Mouse (Mus musculus) midbrain, embryonic 14.5 days (tissue): ENCODE results near the gene Pum1. TPM values are rescaled to one million over a fixed set of nuclear protein-coding genes. Genes with fewer than 3 reads are reported as not detected.
"Not testable (repeated sequence)": the region's sequence is repeated elsewhere in the genome, so short reads cannot be mapped to it uniquely, and the experiment has no call there.

ENCODE experiments used
- ATAC-seq: fragments of 200-750 bp; cut with Nextera tagmentation; 2 replicates; pipeline ENCODE4 v1.8.0; 2017; ENCODE audit warnings: moderate number of reproducible peaks, moderate library complexity; ENCODE audit not compliant: low FRiP score, low TSS enrichment
- DNase-seq: peaks from one replicate; pipeline ENCODE4 v3.0.0-alpha.2; 2015
- H3K27ac ChIP-seq: fragments of 300-500 bp; sonication (generic); replicated peaks from 2 replicates; pipeline ENCODE4 v1.5.1; 2014; ENCODE audit warnings: mild to moderate bottlenecking, low read depth, low read length, moderate library complexity
- H3K27me3 ChIP-seq: fragments of 300-500 bp; sonication (generic); 2 replicates; pipeline ENCODE4 v1.6.1; 2014; ENCODE audit warnings: low read length, control low read depth, mixed read lengths; ENCODE audit not compliant: control insufficient read depth, insufficient read depth
- H3K36me3 ChIP-seq: fragments of 300-500 bp; sonication (generic); 2 replicates; pipeline ENCODE4 v1.6.1; 2014; ENCODE audit warnings: low read length, control low read depth; ENCODE audit not compliant: control insufficient read depth, insufficient read depth
- H3K4me1 ChIP-seq: fragments of 300-500 bp; sonication (generic); 2 replicates; pipeline ENCODE4 v1.6.1; 2014; ENCODE audit warnings: mild to moderate bottlenecking, antibody characterized with exemption, low read length, control low read depth; ENCODE audit not compliant: control insufficient read depth, insufficient read depth
- H3K4me2 ChIP-seq: fragments of 300-500 bp; sonication (generic); 2 replicates; pipeline ENCODE4 v1.6.1; 2014; ENCODE audit warnings: mild to moderate bottlenecking, low read length, moderate library complexity
- H3K4me3 ChIP-seq: fragments of 300-500 bp; sonication (generic); replicated peaks from 2 replicates; pipeline ENCODE4 v1.5.1; 2014; ENCODE audit warnings: low read depth, low read length
- H3K9ac ChIP-seq: fragments of 300-500 bp; sonication (generic); replicated peaks from 2 replicates; pipeline ENCODE4 v1.6.1; 2014; ENCODE audit warnings: mild to moderate bottlenecking, low read length, moderate library complexity
- H3K9me3 ChIP-seq: fragments of 300-500 bp; sonication (generic); 2 replicates; pipeline ENCODE4 v1.6.1; 2016; ENCODE audit warnings: low read length, control low read depth, mixed read lengths; ENCODE audit not compliant: control insufficient read depth
- WGBS: fragments of 180-500 bp; shearing (Covaris S2); extraction: QIAGEN DNeasy Blood & Tissue Kit; methylation state at CpG from one replicate; pipeline ENCODE4 v1.1.7; 2014; 5-methylcytosine and 5-hydroxymethylcytosine counted together
- polyA plus RNA-seq: library from polyadenylated mRNA; unstranded; fragments of >200 nt; fragmentation: Nextera tagmentation; extraction: Ambion mirVana; gene quantifications from 2 replicates; pipeline ENCODE4 v1.2.1, GENCODE M21; 2014

Pum1 gene
- polyA plus RNA-seq, 1 experiment from 2014 or later, result 116 TPM

- H3K27ac ChIP-seq, result peak overlapping the region; percentile 98
- peak overlapping the region; percentile 96 for H3K4me3 ChIP-seq
- peak overlapping the region; percentile 90 for H3K4me2 ChIP-seq
- no peak for DNase-seq
- no peaks in the 10 kb centered on the region for H3K27me3 ChIP-seq
- H3K36me3 ChIP-seq, result 0 out of 2 replicates have a peak, but pooled peaks cover 4% of the 10 kb centered on the region
- no peak for ATAC-seq
- no peaks in the 10 kb centered on the region for H3K9me3 ChIP-seq
- H3K4me1 ChIP-seq, result peaks cover 34% of the 10 kb centered on the region
- H3K9ac ChIP-seq, result peak overlapping the region; percentile 97
- 5% methylated on average over 7 of the region's 7 CpGs for WGBS
Measured at GRCm38 (mm10) chr4:130664414-130665029, 1.4 kb downstream of the Pum1 start.

GRCm38 (mm10) chr4:130665176-130665575, 2.1 kb downstream of the Pum1 start:
- Histone ChIP-seq H3K27ac (no peak overlapping the region), H3K36me3 (0 out of 2 replicates have a peak, but pooled peaks cover 4% of the 10 kb centered on the region), H3K9ac (no peak overlapping the region; the same call in 1 of the 2 replicates), H3K27me3 (no peaks in the 10 kb centered on the region), H3K9me3 (no peaks in the 10 kb centered on the region), H3K4me3 (peak overlapping the region; percentile 96), H3K4me1 (peaks cover 34% of the 10 kb centered on the region), H3K4me2 (peak overlapping the region; percentile 90)
- ATAC-seq, result no peak
- 17% methylated on average over 1 of the region's 1 CpGs for WGBS
- DNase-seq, result no peak

- H3K36me3 ChIP-seq, result peaks cover 28% of the 10 kb centered on the region
- no peak for DNase-seq
- no peak for ATAC-seq
- H3K4me1 ChIP-seq, result peaks cover 38% of the 10 kb centered on the region
- no peak overlapping the region for H3K4me3 ChIP-seq
- peak overlapping the region; percentile 7; the same call in 1 of the 2 replicates for H3K4me2 ChIP-seq
- H3K27ac ChIP-seq, result no peak overlapping the region
- 76% methylated on average over 2 of the region's 2 CpGs for WGBS
- no peaks in the 10 kb centered on the region for H3K9me3 ChIP-seq
- no peak overlapping the region for H3K9ac ChIP-seq
- H3K27me3 ChIP-seq, result no peaks in the 10 kb centered on the region
Measured at GRCm38 (mm10) chr4:130667686-130668085, 4.6 kb downstream of the Pum1 start.

GRCm38 (mm10) chr4:130668541-130668940, 5.4 kb downstream of the Pum1 start:
- no peak overlapping the region for H3K9ac ChIP-seq
- DNase-seq (no peak), ATAC-seq (no peak)
- WGBS, result 70% methylated on average over 2 of the region's 2 CpGs
- H3K4me2 ChIP-seq, result peak overlapping the region; percentile 16; the same call in 1 of the 2 replicates
- H3K36me3 ChIP-seq, result peaks cover 37% of the 10 kb centered on the region
- no peak overlapping the region for H3K4me3 ChIP-seq
- no peaks in the 10 kb centered on the region for H3K27me3 ChIP-seq
- H3K9me3 ChIP-seq, result no peaks in the 10 kb centered on the region
- peaks cover 35% of the 10 kb centered on the region for H3K4me1 ChIP-seq
- H3K27ac ChIP-seq, result no peak overlapping the region

- Histone ChIP-seq H3K4me1 (peaks cover 35% of the 10 kb centered on the region), H3K4me3 (no peak overlapping the region), H3K9ac (0 out of 2 replicates have a peak overlapping the region, but pooled peaks have one; percentile 17), H3K4me2 (peak overlapping the region; percentile 16; the same call in 1 of the 2 replicates), H3K27ac (no peak overlapping the region), H3K27me3 (no peaks in the 10 kb centered on the region), H3K36me3 (peaks cover 41% of the 10 kb centered on the region), H3K9me3 (no peaks in the 10 kb centered on the region)
- 65% methylated on average over 7 of the region's 7 CpGs for WGBS
- ATAC-seq, result no peak
- DNase-seq, result no peak
Measured at GRCm38 (mm10) chr4:130668991-130669390, 5.9 kb downstream of the Pum1 start.

- not testable (repeated sequence) for H3K9me3 ChIP-seq, H3K4me3 ChIP-seq, H3K27me3 ChIP-seq, H3K27ac ChIP-seq, ATAC-seq, H3K9ac ChIP-seq, DNase-seq, H3K4me2 ChIP-seq
- peaks cover 29% of the 10 kb centered on the region for H3K4me1 ChIP-seq
- 88% methylated on average over 5 of the region's 5 CpGs for WGBS
- H3K36me3 ChIP-seq, result peaks cover 48% of the 10 kb centered on the region
Measured at GRCm38 (mm10) chr4:130670023-130670422, 6.9 kb downstream of the Pum1 start.

GRCm38 (mm10) chr4:130671079-130671845, 8.1 kb downstream of the Pum1 start:
- Histone ChIP-seq H3K27me3 (no peaks in the 10 kb centered on the region), H3K4me3 (no peak overlapping the region), H3K4me1 (peaks cover 21% of the 10 kb centered on the region), H3K9ac (no peak overlapping the region; the same call in 1 of the 2 replicates), H3K27ac (no peak overlapping the region), H3K4me2 (no peak overlapping the region), H3K36me3 (peaks cover 53% of the 10 kb centered on the region), H3K9me3 (no peaks in the 10 kb centered on the region)
- DNase-seq (no peak), ATAC-seq (no peak)
- WGBS, result 94% methylated on average over 4 of the region's 4 CpGs

GRCm38 (mm10) chr4:130672161-130672560, 9.0 kb downstream of the Pum1 start:
- Histone ChIP-seq H3K27ac (no peak overlapping the region), H3K9me3 (no peaks in the 10 kb centered on the region), H3K4me2 (no peak overlapping the region), H3K36me3 (peaks cover 56% of the 10 kb centered on the region), H3K27me3 (no peaks in the 10 kb centered on the region), H3K4me1 (peaks cover 21% of the 10 kb centered on the region), H3K9ac (no peak overlapping the region), H3K4me3 (no peak overlapping the region)
- ATAC-seq, result no peak
- no peak for DNase-seq
